Mouse (Mus musculus) myocyte (in vitro differentiated cells): ENCODE results near the gene Gm10964. TPM values are rescaled to one million over a fixed set of nuclear protein-coding genes. Genes with fewer than 3 reads are reported as not detected.

Source experiments
- H3K27me3 ChIP-seq: one replicate; pipeline ENCODE4 v1.6.1; 2011; ENCODE audit not compliant: control insufficient read depth, insufficient read depth, insufficient read length
- H3K36me3 ChIP-seq: one replicate; pipeline ENCODE4 v1.6.1; 2011; ENCODE audit not compliant: control insufficient read depth, insufficient read depth
- H3K4me2 ChIP-seq: one replicate; pipeline ENCODE4 v1.6.1; 2011; ENCODE audit warnings: low read depth, control low read depth
- H3K4me3 ChIP-seq: one replicate; pipeline ENCODE4 v1.5.1; 2011; ENCODE audit warnings: mild to moderate bottlenecking, control low read depth, moderate library complexity
- H3K79me2 ChIP-seq: one replicate; pipeline ENCODE4 v1.6.1; 2011; ENCODE audit not compliant: control insufficient read depth, insufficient read depth
- H3ac ChIP-seq: one replicate; pipeline ENCODE4 v1.6.1; 2011; ENCODE audit not compliant: control insufficient read depth, insufficient read length
- CEBPB ChIP-seq: IDR thresholded peaks from 2 replicates; pipeline ENCODE4 v1.6.1; 2011; ENCODE audit warnings: mild to moderate bottlenecking, moderate library complexity; ENCODE audit not compliant: poor library complexity, insufficient read depth, severe bottlenecking
- E2F4 ChIP-seq: IDR thresholded peaks from one replicate; pipeline ENCODE4 v1.6.1; 2011; ENCODE audit warnings: mild to moderate bottlenecking, control low read depth, moderate library complexity; ENCODE audit not compliant: insufficient read depth
- MAX ChIP-seq: IDR thresholded peaks from one replicate; pipeline ENCODE4 v1.6.1; 2011; ENCODE audit warnings: low read depth, mild to moderate bottlenecking, control low read depth
- MYOD1 ChIP-seq, 3 experiments: IDR thresholded peaks; one replicate each; pipeline ENCODE4 v1.6.1; 2011; ENCODE audit warnings: control low read depth in 2 of 3, low read depth in 2 of 3, mild to moderate bottlenecking in 2 of 3, moderate library complexity in 1 of 3; ENCODE audit not compliant: insufficient read length in 2 of 3, control insufficient read depth in 1 of 3
- MYOG ChIP-seq, 3 experiments: IDR thresholded peaks; one replicate each; pipeline ENCODE4 v1.6.1; 2011; ENCODE audit warnings: control low read depth in 2 of 3, low read depth in 2 of 3, mild to moderate bottlenecking in 2 of 3; ENCODE audit not compliant: insufficient read length in 2 of 3, control insufficient read depth in 1 of 3, insufficient read depth in 1 of 3
- POLR2A ChIP-seq: IDR thresholded peaks from one replicate; pipeline ENCODE4 v1.6.1; 2011; ENCODE audit warnings: low read depth, mild to moderate bottlenecking, control low read depth, moderate library complexity; ENCODE audit not compliant: insufficient read length
- POLR2AphosphoS2 ChIP-seq: IDR thresholded peaks from one replicate; pipeline ENCODE4 v1.6.1; 2011; ENCODE audit warnings: low read depth, control low read depth; ENCODE audit not compliant: insufficient read length
- REST ChIP-seq: IDR thresholded peaks from one replicate; pipeline ENCODE4 v1.6.1; 2011; ENCODE audit warnings: mild to moderate bottlenecking, control low read depth, moderate library complexity; ENCODE audit not compliant: insufficient read depth, insufficient read length
- SRF ChIP-seq: IDR thresholded peaks from one replicate; pipeline ENCODE4 v1.6.1; 2011; ENCODE audit warnings: low read depth; ENCODE audit not compliant: control insufficient read depth, insufficient read length
- TCF12 ChIP-seq: IDR thresholded peaks from one replicate; pipeline ENCODE4 v1.6.1; 2011; ENCODE audit warnings: mild to moderate bottlenecking, control low read depth; ENCODE audit not compliant: poor library complexity, insufficient read depth, severe bottlenecking
- TCF3 ChIP-seq: IDR thresholded peaks from one replicate; pipeline ENCODE4 v1.6.1; 2011; ENCODE audit warnings: low read depth, control low read depth; ENCODE audit not compliant: insufficient read length
- USF1 ChIP-seq: IDR thresholded peaks from one replicate; pipeline ENCODE4 v1.6.1; 2011; ENCODE audit warnings: low read depth, mild to moderate bottlenecking, control low read depth, moderate library complexity
- polyA plus RNA-seq: library from polyadenylated mRNA; unstranded; fragments of >200 nt; fragmentation: generic; extraction: Trizol; gene quantifications from one replicate; pipeline ENCODE4 v1.2.1, GENCODE M21; 2012; ENCODE audit warnings: missing spikeins

The Gm10964 gene
- polyA plus RNA-seq, 1 experiment, result not detected

DNA sequence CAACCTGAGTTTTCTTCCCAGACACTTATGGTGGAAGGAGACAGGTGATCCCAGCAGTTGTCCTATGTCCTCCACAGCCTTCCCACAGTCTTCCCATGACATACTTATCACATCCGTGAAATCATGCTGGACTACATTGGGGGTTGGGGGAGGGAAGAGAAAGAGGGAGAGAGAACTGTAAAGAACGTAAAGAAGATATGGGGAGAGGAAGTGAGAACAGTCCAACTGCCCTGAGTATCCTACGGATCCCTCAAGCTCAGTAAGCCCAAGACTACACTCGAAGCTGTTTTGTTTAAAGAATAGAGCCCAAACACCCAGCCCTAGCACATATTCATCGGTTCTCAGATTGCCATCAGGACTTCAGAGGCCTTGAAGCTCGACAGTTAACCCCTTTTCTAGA lies 39.5 kb downstream of the Gm10964 start:
- H3K27me3 ChIP-seq, result no peaks in the 10 kb centered on the region
- H3K4me3 ChIP-seq, result no peak overlapping the region
- H3K79me2 ChIP-seq, result peaks cover 84% of the 10 kb centered on the region
- peaks cover 24% of the 10 kb centered on the region for H3K36me3 ChIP-seq
- H3K4me2 ChIP-seq, result no peak overlapping the region
- TF ChIP-seq MYOG (IDR thresholded peaks at IDR 0.05; ENCODE audit: control insufficient read depth in 1 of 3, insufficient read depth in 1 of 3, insufficient read length in 2 of 3, low read depth in 2 of 3), result no peak
- no peak overlapping the region for H3ac ChIP-seq

DNA sequence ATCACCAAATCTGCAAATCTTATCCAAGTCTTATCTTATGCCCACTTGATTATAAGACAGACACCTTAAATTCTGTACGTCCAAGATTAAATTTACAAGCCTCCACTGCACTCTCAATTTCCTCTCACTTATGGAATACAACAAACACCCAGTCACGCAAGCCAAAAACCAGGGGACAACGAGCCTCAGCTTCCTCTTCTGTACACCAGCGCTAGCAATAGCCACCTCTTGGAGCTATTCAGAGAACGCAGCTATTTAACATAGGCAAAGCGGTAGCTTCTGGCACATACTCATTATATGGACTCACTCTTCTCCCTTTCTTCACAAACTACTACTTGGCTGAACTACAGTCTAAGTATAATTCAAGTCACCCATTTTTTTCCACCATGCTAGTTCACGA lies 40.0 kb downstream of the Gm10964 start:
- no peak for TF ChIP-seq CEBPB
- TF ChIP-seq MYOG (IDR thresholded peaks at IDR 0.05; ENCODE audit: control insufficient read depth in 1 of 3, insufficient read depth in 1 of 3, insufficient read length in 2 of 3, low read depth in 2 of 3), result no peak
- no peak for TF ChIP-seq TCF3
- TF ChIP-seq SRF, result no peak
- no peak for TF ChIP-seq MYOD1 (IDR thresholded peaks at IDR 0.05; ENCODE audit: control insufficient read depth in 1 of 3, insufficient read length in 2 of 3, low read depth in 2 of 3)
- no peak for TF ChIP-seq USF1
- no peak for TF ChIP-seq POLR2AphosphoS2
- TF ChIP-seq POLR2A, result no peak
- no peak for TF ChIP-seq E2F4
- TF ChIP-seq MAX, result no peak
- no peak for TF ChIP-seq REST
- no peak for TF ChIP-seq TCF12
- H3K79me2 ChIP-seq, result peaks cover 89% of the 10 kb centered on the region
- H3ac ChIP-seq, result no peak overlapping the region
- no peaks in the 10 kb centered on the region for H3K27me3 ChIP-seq
- no peak overlapping the region for H3K4me2 ChIP-seq
- H3K4me3 ChIP-seq, result no peak overlapping the region
- peaks cover 24% of the 10 kb centered on the region for H3K36me3 ChIP-seq

DNA sequence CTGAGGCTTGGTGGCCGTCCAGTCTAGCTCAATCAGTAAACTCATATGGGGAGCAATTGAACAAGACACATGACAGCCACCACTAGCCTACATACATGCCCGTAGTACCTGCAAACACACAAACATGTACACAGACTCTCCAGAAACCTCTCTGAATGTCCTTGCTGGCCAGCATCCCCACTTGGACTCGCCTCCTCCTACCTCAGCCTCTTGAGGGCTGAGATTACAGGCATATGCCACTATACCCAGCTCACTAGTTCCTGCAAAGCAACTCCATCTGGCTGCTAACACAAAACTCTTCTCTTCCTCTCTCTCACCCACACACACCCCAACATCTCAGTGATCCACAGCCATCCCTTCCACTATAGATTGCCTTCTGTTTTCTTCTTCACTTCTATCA lies 41.1 kb downstream of the Gm10964 start:
- no peaks in the 10 kb centered on the region for H3K27me3 ChIP-seq
- TF ChIP-seq REST, result no peak
- no peak for TF ChIP-seq CEBPB
- TF ChIP-seq TCF3, result no peak
- no peak overlapping the region for H3K4me3 ChIP-seq
- no peak overlapping the region for H3K4me2 ChIP-seq
- H3K79me2 ChIP-seq, result peaks cover 93% of the 10 kb centered on the region
- H3K36me3 ChIP-seq, result peaks cover 19% of the 10 kb centered on the region
- H3ac ChIP-seq, result no peak overlapping the region

DNA sequence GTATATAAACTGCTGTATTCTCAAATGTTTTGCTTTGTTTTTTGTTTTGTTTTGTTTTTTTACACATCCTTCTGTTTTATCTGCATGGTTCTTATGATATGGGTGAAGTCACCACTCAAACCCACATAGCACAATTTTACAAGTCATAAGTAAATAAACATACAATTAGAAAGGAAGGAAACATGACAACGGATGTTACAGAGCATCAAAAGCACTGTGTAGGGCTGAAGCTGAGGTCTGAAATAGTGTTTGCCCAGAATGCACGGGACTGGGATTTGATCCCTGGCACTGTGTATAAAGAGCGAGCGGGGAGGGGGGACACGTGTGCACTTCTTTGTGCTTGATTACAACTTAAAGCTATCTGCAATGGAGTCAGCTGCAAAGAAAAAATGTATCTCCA lies 41.6 kb downstream of the Gm10964 start:
- H3K27me3 ChIP-seq, result no peaks in the 10 kb centered on the region
- TF ChIP-seq MYOD1 (IDR thresholded peaks at IDR 0.05; ENCODE audit: control insufficient read depth in 1 of 3, insufficient read length in 2 of 3, low read depth in 2 of 3) (no peak), POLR2AphosphoS2 (no peak), REST (no peak), USF1 (no peak), E2F4 (no peak), TCF3 (no peak), MAX (no peak), SRF (no peak), CEBPB (no peak)

DNA sequence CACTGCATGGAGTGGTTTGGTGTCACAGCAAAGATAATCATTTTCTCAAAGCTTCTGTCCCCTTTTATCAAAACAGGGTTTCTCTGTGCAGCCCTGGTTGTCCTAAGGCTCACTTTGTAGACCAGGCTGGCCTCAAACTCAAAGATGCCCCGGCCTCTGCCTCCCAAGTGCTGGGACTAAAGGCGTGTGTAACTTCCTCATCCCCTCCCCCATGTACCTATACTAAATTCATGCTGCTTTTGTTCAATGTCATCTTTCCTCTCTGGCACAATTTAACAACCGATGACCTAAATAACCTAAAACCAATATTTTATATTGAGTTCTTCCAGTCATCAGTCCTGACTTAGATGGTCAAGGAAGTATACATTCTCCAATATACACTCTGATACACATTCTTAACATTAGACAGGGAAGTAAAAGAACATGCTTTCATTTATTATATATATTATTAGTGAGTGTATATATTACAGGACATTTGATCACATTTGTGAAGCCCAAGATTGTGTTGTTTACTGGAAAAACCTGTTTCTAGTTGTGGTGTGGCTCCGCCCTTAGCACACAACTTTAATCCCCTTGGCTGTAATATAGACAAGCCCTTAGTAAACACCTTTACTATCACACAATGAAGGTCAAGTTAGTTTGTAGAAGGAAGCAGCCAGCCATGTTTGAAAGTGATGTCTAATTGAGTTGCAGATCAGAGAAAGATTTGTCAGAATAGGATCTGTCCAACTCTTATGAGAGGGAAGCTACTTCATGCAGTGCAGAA lies 43.9 kb downstream of the Gm10964 start:
- no peak for TF ChIP-seq POLR2A
- no peak for TF ChIP-seq TCF3
- TF ChIP-seq MYOD1 (IDR thresholded peaks at IDR 0.05; ENCODE audit: control insufficient read depth in 1 of 3, insufficient read length in 2 of 3, low read depth in 2 of 3), result no peak
- no peak for TF ChIP-seq USF1
- TF ChIP-seq MYOG (IDR thresholded peaks at IDR 0.05; ENCODE audit: control insufficient read depth in 1 of 3, insufficient read depth in 1 of 3, insufficient read length in 2 of 3, low read depth in 2 of 3), result no peak
- no peak for TF ChIP-seq MAX
- no peak for TF ChIP-seq POLR2AphosphoS2
- no peak overlapping the region for H3ac ChIP-seq
- peaks cover under 1% of the 10 kb centered on the region for H3K36me3 ChIP-seq
- H3K4me2 ChIP-seq, result no peak overlapping the region
- H3K27me3 ChIP-seq, result no peaks in the 10 kb centered on the region
- peaks cover 95% of the 10 kb centered on the region for H3K79me2 ChIP-seq
- H3K4me3 ChIP-seq, result no peak overlapping the region

More for the DNA sequence above, 41.6 kb downstream of the Gm10964 start:
- H3K36me3 ChIP-seq, result peaks cover 17% of the 10 kb centered on the region
- H3ac ChIP-seq, result no peak overlapping the region
- no peak overlapping the region for H3K4me3 ChIP-seq
- H3K79me2 ChIP-seq, result peaks cover 93% of the 10 kb centered on the region
- no peak overlapping the region for H3K4me2 ChIP-seq
